51 mouse cellular contexts compared by ENCODE assay signal in genomic region chr5:88111430-88111829, GRCm38 (mm10). TPM values are rescaled to one million over a fixed set of nuclear protein-coding genes. Genes with fewer than 3 reads are reported as not detected.
"Had no signal": no experiment of that assay in that cellular context is flagged by ENCODE, and none has a peak within 500 bp of the region (broad histone marks: within the 10 kb centered on the region; RNA-seq: fewer than 3 reads in every experiment).

Gene Gm11116 (minus strand): TSS chr5:88111530.

- H3K36me3 ChIP-seq: heart, embryonic 12.5 days; heart, embryonic 13.5 days; heart, embryonic 15.5 days; hindbrain, embryonic 10.5 days; hindbrain, embryonic 12.5 days; hindbrain, embryonic 13.5 days; hindbrain, embryonic 15.5 days; intestine, embryonic 15.5 days; kidney, embryonic 15.5 days had no signal

- H3K4me3 ChIP-seq: heart, embryonic 12.5 days; heart, embryonic 13.5 days; heart, embryonic 15.5 days; hindbrain, embryonic 10.5 days; hindbrain, embryonic 12.5 days; hindbrain, embryonic 13.5 days; hindbrain, embryonic 15.5 days; intestine, embryonic 15.5 days; kidney, embryonic 15.5 days; layer of hippocampus, adult 2 months had no signal

- DNase-seq: heart, postnatal 10 days; heart, postnatal 14 days; heart, postnatal 36 days; heart, postnatal 4 days; kidney, adult 11 months; kidney, adult 18-20 months; kidney, adult 2 months; kidney, adult 8-10 months; kidney, adult 9 months; kidney, postnatal 10 days; kidney, postnatal 14 days; kidney, postnatal 25 days; kidney, postnatal 36 days; kidney, postnatal 4 days; layer of hippocampus, adult 9-11 months; layer of hippocampus, postnatal 36 days had no signal

- H3K27ac ChIP-seq: heart, embryonic 13.5 days; heart, embryonic 15.5 days; hindbrain, embryonic 10.5 days; hindbrain, embryonic 12.5 days; hindbrain, embryonic 13.5 days; hindbrain, embryonic 14.5 days; hindbrain, embryonic 15.5 days; hindbrain, postnatal 0 days; intestine, embryonic 15.5 days; kidney, embryonic 15.5 days; kidney, postnatal 0 days; layer of hippocampus, adult 2 months had no signal

- H3K4me1 ChIP-seq: heart, embryonic 12.5 days; heart, embryonic 13.5 days; heart, embryonic 15.5 days; hindbrain, embryonic 10.5 days; hindbrain, embryonic 12.5 days; hindbrain, embryonic 13.5 days; hindbrain, embryonic 15.5 days; intestine, embryonic 15.5 days; kidney, embryonic 15.5 days had no signal

- H3K27me3 ChIP-seq: heart, embryonic 12.5 days; heart, embryonic 13.5 days; heart, embryonic 15.5 days; hindbrain, embryonic 12.5 days; hindbrain, embryonic 13.5 days; hindbrain, embryonic 15.5 days; intestine, embryonic 15.5 days; kidney, embryonic 15.5 days had no signal

- H3K9me3 ChIP-seq: heart, embryonic 13.5 days; heart, embryonic 15.5 days; hindbrain, embryonic 10.5 days; hindbrain, embryonic 12.5 days; hindbrain, embryonic 13.5 days; hindbrain, embryonic 15.5 days; intestine, embryonic 15.5 days; kidney, embryonic 15.5 days had no signal

- H3K9ac ChIP-seq: heart, embryonic 12.5 days; heart, embryonic 13.5 days; heart, embryonic 15.5 days; hindbrain, embryonic 12.5 days; hindbrain, embryonic 13.5 days; hindbrain, embryonic 14.5 days; hindbrain, embryonic 15.5 days; intestine, embryonic 15.5 days; kidney, embryonic 15.5 days had no signal

RNA-seq across cellular contexts. Expression of gene Gm11116, which starts in this region (rescaled TPM):
- total RNA-seq: heart, postnatal 10 days; heart, postnatal 14 days; heart, postnatal 25 days; heart, postnatal 36 days; heart, postnatal 4 days; hematopoietic stem cell, adult 5-6 weeks; hindbrain, postnatal 0 days; layer of hippocampus, adult 18-20 months; layer of hippocampus, adult 2 months; layer of hippocampus, adult 8-10 months; layer of hippocampus, postnatal 10 days; layer of hippocampus, postnatal 14 days; layer of hippocampus, postnatal 25 days; layer of hippocampus, postnatal 36 days; left cerebral cortex, adult 18-20 months; left cerebral cortex, adult 8-10 months had no signal
- polyA plus RNA-seq: heart, embryonic 11.5 days; heart, embryonic 12.5 days; heart, embryonic 13.5 days; heart, embryonic 14.5 days; heart, embryonic 15.5 days; heart, embryonic 16.5 days; heart, postnatal 0 days; hindbrain, embryonic 10.5 days; hindbrain, embryonic 11.5 days; hindbrain, embryonic 12.5 days; hindbrain, embryonic 13.5 days; hindbrain, embryonic 14.5 days; hindbrain, embryonic 15.5 days; hindbrain, embryonic 16.5 days; hindbrain, postnatal 0 days; inflammation-experienced regulatory T-cells, adult 6 months; intestine, embryonic 14.5 days; intestine, embryonic 15.5 days; intestine, embryonic 16.5 days; intestine, postnatal 0 days; kidney, adult 2 months; kidney, embryonic 14.5 days; kidney, embryonic 15.5 days; kidney, embryonic 16.5 days; kidney, postnatal 0 days; large intestine, adult 2 months had no signal
